Mouse (Mus musculus): ENCODE results near the gene Shld1.
A peak's percentile ranks its signal among the peaks of the same experiment; 100 is the strongest.

Shld1 gene

DNA sequence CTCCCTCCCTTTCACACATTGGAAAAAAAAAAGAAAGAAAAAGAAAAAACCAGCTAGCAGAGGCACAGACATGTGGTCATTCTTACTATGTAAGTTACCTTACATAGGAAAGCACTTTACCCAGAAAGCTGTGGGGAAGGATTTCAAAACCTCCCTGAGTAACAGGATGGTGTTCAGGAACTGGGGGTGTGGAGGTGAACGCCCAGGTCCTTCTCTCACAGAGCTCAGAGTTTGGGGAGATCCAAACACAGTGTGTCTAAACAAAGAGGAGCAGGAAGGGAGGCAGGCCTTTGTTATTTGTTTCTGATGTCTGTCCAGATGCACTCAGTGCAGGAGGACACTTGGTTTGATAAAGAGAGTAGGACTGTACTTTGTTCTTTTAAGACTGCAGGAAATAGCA lies 5.6 kb downstream of the Shld1 start:
- DNase-seq: no peak

DNA sequence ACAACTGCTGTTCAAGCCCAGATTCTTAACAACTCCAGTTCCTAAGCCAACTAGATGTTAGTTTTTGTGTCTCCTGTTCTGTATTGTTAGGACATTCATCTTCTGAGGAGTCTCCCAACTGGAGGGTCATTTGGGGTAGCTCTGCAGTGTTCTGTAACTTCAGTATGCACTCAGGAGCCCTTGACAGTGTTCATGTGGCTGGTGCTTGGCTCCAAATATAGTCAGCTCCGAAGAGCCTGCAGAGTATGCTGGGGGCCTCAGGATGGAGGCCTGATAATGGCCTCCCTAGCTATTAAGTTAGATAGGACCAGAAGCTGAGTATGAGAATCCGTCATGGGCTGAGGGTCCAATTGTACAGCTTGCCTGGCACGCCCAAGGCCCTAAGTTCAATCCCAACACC lies 7.2 kb downstream of the Shld1 start:
- no peak for DNase-seq

GRCm38 (mm10) chr2:132695358-132696093 lies 8.8 kb downstream of the Shld1 start:
- DNase-seq: no peak

DNA sequence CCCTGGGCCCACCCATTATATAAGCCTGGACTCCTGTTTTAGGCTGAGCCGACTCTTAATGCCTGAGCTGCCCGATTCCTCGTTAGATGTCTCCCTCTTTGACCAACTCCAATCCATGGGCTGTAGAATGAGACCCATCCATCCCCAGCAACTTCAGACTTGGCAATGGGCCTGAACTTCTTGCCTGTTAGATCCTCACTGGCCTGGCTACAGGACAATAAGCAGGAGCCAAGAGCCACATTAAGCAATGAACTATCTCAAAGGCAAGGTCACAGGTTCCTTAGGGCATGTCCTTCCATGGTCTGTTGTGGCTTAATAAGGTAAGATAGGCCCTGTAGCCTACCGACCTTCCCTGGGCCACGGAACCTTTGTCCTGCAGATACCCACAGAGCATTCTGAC lies 9.8 kb downstream of the Shld1 start:
- no peak for DNase-seq

GRCm38 (mm10) chr2:132697256-132697655 lies 10.5 kb downstream of the Shld1 start:
- DNase-seq: no peak

- no peak for DNase-seq
These were observed 11.0 kb downstream of the Shld1 start for GRCm38 (mm10) chr2:132697695-132698094.

GRCm38 (mm10) chr2:132698420-132698819 lies 11.7 kb downstream of the Shld1 start:
- peak; percentile 43 for DNase-seq

- DNase-seq: no peak
These were observed 14.2 kb downstream of the Shld1 start for GRCm38 (mm10) chr2:132700921-132701320.

- peak; percentile 69 for DNase-seq
These were observed 14.7 kb downstream of the Shld1 start for GRCm38 (mm10) chr2:132701451-132701886.

- DNase-seq: no peak
These were observed 18.7 kb downstream of the Shld1 start for GRCm38 (mm10) chr2:132705251-132705992.

DNA sequence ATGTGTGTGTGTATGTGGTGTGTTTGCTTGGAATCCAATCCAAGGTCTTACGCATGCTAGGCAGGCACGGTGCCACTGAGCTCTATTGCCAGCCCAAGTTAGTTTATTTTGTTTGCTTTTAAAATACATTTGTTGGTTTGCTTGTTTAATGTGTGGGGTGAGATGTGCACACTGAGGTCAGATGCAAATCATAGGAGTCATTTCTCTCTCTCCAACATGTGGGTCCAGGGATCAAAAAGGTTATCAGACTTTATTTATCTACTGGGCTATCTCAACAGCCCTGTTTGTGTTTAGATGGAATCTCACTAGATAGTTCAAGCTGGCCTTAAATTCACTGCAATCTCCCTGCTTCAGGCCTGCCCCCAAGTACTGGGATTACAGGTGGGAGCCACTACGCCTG lies 19.6 kb downstream of the Shld1 start:
- DNase-seq: no peak

DNA sequence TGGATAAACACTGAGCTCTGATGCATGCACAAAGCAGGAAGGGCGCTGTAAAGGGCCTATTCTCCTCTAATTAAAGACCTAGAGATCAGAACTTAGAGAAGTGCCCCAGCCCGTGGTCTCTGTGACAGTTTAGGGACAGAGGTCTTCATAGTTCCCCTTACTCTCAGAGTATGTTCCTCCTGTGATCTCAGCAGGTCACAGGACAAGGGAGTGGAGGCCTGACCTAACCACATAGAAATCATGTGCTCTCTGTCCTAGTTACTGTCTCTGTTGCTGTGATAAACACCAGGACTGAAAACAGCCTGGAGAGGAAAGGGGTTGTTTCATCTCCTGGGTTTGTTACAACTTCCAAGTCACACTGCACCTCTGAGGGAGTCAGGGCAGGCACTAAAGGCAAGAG lies 23.8 kb downstream of the Shld1 start:
- no peak for DNase-seq

DNA sequence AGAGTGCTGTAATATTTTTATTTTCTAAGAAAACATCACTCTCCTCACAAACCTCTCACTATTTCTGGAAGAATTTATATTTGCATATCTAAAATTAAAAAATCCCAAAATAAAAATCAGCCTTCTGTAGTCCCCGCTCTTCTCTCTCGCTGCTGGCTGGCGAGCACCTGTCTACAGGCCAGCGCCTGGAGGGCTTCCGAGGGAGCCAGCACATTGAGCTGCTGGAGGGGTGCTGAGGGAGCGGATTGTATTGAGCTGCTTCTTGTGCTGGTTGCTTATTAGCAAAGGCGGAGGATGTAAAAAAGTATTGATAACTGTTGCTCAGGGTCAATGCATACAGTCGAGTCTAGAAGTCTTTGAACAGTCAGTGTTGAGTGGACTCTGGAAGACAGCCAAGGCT lies 25.3 kb downstream of the Shld1 start:
- DNase-seq: no peak

DNA sequence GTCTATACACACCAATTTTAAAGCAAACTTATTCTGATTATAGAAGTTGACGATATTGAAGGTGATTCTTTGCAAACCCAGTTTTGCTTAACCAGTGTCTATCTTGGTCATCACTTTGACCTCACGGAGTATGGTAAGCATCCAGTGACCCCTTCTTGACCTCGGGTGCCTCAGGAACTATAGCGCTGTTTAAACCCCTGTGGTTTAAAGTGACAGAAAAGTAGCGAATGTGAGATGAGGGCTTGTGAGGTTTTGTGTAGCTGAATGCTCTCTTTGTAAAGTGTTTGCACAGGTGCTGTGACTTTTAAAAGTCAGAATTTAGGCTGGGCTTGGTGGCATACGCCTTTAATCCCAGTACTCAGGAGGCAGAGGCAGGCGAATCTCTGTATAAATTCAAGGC lies 27.8 kb downstream of the Shld1 start:
- no peak for DNase-seq

- DNase-seq: no peak
These were observed 28.2 kb downstream of the Shld1 start for GRCm38 (mm10) chr2:132714946-132715345.

GRCm38 (mm10) chr2:132715421-132716070 lies 28.8 kb downstream of the Shld1 start:
- DNase-seq: no peak

DNA sequence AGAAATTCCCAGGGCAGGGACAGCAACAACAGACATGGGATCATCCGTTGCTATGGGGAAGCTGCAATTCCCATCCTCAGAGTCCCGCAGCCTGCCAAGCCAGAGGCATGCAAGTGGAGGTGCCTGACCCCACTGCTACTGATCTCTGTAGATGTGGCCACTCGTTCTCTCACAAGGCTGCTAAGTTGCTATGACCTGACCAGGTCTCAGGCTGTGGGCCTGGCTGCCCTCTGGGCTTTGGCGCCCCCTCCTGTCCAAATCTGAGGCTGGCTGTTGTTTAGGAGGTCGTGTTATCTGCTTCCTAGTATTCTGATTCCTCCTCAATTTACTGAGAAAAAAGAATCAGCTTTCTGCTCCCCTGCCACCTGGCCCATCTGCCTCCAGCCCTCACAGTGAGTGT lies 29.4 kb downstream of the Shld1 start:
- peak; percentile 36 for DNase-seq

DNA sequence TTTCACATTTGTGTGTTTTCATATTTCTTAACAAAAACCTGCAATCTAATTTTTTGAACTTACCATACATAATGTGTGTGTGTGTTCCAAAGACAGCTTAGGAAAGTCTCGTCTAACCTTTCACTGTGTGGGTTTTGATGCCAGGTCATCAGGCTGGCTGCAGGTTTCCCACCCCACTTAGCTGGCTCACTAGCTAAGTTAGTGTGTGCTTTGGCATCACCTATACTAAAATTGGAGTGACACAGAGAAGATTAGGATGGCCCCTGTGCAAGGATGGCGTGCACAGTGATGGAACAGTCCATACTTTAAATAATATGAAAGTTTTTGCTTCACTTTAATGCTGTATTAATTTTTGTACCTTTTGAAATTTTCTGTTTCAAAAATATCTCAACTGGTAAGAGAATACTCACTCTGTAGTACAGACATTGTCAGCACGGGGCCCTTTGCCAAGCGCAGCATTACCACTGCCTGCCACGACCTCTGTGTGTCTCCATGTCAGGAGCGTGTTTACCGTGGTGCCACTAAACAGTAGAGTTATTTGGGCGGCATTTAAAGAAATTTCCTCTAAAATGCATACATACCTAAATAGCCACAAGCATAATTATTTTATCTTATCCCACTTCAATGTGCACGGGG lies 30.3 kb downstream of the Shld1 start:
- no peak for DNase-seq

DNA sequence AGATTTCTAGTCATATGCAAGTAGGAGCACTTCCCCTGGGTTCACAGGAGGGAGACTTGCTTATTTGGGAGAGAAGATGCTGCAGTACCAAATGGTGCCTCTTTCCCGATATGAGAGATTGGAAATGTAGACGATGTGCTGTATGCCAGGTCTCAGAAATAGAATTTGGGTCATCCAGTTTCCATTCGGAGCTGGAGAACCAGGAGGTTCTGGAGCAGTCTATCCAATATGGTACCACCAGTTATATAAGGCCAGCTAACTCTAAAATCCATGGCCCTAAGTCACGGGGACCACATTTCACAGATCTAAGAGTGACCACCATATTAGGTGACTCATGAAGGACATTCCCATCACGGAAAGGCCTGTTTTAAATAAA lies 30.8 kb downstream of the Shld1 start:
- DNase-seq: no peak

- peak; percentile 29 for DNase-seq
These were observed 34.3 kb downstream of the Shld1 start for GRCm38 (mm10) chr2:132720921-132721566.

DNA sequence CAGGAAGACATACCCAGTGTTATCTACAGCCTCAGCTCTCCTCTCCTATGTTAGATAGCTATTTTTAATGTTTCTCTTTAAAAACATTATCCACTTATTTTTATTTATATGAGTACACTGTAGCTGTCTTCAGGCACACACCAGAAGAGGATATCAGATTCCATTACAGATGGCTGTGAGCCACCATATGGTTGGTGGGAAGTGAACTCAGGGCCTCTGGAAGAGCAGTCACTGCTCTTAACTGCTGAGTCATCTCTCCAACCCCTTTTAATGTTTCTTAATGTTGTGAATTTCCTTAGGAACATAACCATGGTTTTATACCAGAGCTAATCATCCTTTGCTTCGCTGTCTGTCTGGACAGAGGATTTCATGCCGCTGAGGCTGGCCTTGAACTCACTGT lies 35.1 kb downstream of the Shld1 start:
- DNase-seq: no peak

GRCm38 (mm10) chr2:132723958-132724431 lies 37.3 kb downstream of the Shld1 start:
- no peak for DNase-seq

DNA sequence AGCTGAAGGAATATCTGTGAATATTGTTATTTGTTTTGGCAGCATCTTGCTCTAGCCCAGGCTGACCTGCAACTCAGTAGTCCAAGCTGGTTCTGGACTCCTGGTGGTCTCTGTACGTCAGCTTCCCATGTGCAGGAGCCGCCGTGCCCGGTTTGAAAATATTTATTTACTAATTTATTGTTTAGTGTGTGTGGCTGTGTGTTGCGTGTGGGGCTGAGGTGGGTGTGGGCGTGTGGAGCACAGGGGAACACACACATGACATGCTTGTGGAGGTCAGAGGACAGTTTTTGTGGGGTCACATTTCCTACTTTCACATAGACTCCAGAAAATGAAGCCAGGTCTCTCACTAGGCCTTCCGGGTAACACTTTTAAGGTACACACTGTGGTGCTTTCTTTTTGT lies 37.8 kb downstream of the Shld1 start:
- DNase-seq: no peak

Data from kidney, adult 9 months (tissue).